Mouse (Mus musculus) ES-E14 (cell line): ENCODE data around the gene Myh7b. TPM values are rescaled to one million over a fixed set of nuclear protein-coding genes. Genes with fewer than 3 reads are reported as not detected.

Source experiments
- DNase-seq: peaks from one replicate; pipeline ENCODE4 v3.0.0-alpha.2; 2013; ENCODE audit warnings: low read depth, low spot score
- H3K27ac ChIP-seq: 2 replicates; pipeline ENCODE4 v1.5.1; 2012; ENCODE audit warnings: low read depth, mild to moderate bottlenecking, low read length, moderate library complexity, mixed read lengths; ENCODE audit not compliant: poor library complexity, insufficient read depth, severe bottlenecking
- H3K36me3 ChIP-seq: 2 replicates; pipeline ENCODE4 v1.6.1; 2012; ENCODE audit warnings: mild to moderate bottlenecking, low read length, moderate library complexity, mixed read lengths; ENCODE audit not compliant: control insufficient read depth, poor library complexity, insufficient read depth, severe bottlenecking
- H3K4me1 ChIP-seq, 2 experiments: fragments of 150-350 bp in 1 of 2; sonication (generic) in 1 of 2; 2 replicates each; pipeline ENCODE4 v1.6.1; 2012; ENCODE audit warnings: low read length in 2 of 2, mild to moderate bottlenecking in 1 of 2, mixed read lengths in 1 of 2; ENCODE audit not compliant: control insufficient read depth in 2 of 2, insufficient read depth in 2 of 2, poor library complexity in 1 of 2
- H3K4me3 ChIP-seq, 2 experiments: fragments of 150-350 bp in 1 of 2; sonication (generic) in 1 of 2; 2 replicates each; pipeline ENCODE4 v1.5.1; 2012; ENCODE audit warnings: low read length in 2 of 2, low read depth in 1 of 2, mild to moderate bottlenecking in 1 of 2, mixed read lengths in 1 of 2; ENCODE audit not compliant: insufficient read depth in 1 of 2, poor library complexity in 1 of 2, severe bottlenecking in 1 of 2
- H3K9ac ChIP-seq: 2 replicates; pipeline ENCODE4 v1.6.1; 2012; ENCODE audit warnings: low read depth, mild to moderate bottlenecking, low read length, mixed read lengths; ENCODE audit not compliant: poor library complexity, insufficient read depth, severe bottlenecking
- H3K9me3 ChIP-seq: fragments of 150-350 bp; sonication (generic); 2 replicates; pipeline ENCODE4 v1.6.1; 2012; ENCODE audit warnings: low read depth, mild to moderate bottlenecking, low read length; ENCODE audit not compliant: control insufficient read depth, insufficient read depth
- CHD2 ChIP-seq: IDR thresholded peaks from 2 replicates; pipeline ENCODE4 v1.6.1; 2014; ENCODE audit warnings: mild to moderate bottlenecking, low read depth, low read length, inconsistent platforms
- HCFC1 ChIP-seq: IDR thresholded peaks from 2 replicates; pipeline ENCODE4 v1.6.1; 2012; ENCODE audit warnings: low read length, inconsistent platforms, borderline replicate concordance; ENCODE audit not compliant: insufficient read depth
- MAFK ChIP-seq: IDR thresholded peaks from 2 replicates; pipeline ENCODE4 v1.6.1; 2014; ENCODE audit warnings: mild to moderate bottlenecking, low read depth, low read length, inconsistent platforms; ENCODE audit not compliant: insufficient read depth
- ZC3H11A ChIP-seq: IDR thresholded peaks from 2 replicates; pipeline ENCODE4 v1.6.1; 2012; ENCODE audit warnings: low read depth, mild to moderate bottlenecking, inconsistent platforms, low read length, borderline replicate concordance
- ZNF384 ChIP-seq: IDR thresholded peaks from 2 replicates; pipeline ENCODE4 v1.6.1; 2012; ENCODE audit warnings: low read depth, low read length, inconsistent platforms
- in situ Hi-C, 2 experiments: fragments of 600-800 bp; cut with MboI; formaldehyde crosslinking; loops; one replicate each; pipeline ENCODE4 v1.15.1; 2025; ENCODE audit warnings: low sequenced_read_pairs in 2 of 2, inconsistent platforms in 1 of 2; ENCODE audit not compliant: unreplicated experiment in 2 of 2
- total RNA-seq: library from RNA; depleted of rRNA; stranded (reverse); fragments of 300-350 nt; gene quantifications from 2 replicates; pipeline ENCODE4 v1.2.3, GENCODE M21; 2012

Gene Myh7b
- total RNA-seq, 1 experiment = 5.4 TPM

- Histone ChIP-seq H3K4me1 (peaks cover 4% of the 10 kb centered on the region in 2 experiments; a peak in 3 of 4 replicates), H3K36me3 (peaks cover 3% of the 10 kb centered on the region; the same call in 1 of the 2 replicates), H3K4me3 (no peak overlapping the region), H3K9me3 (no peaks in the 10 kb centered on the region), H3K9ac (no peak overlapping the region), H3K27ac (no peak overlapping the region)
- in situ Hi-C loops = no loop called here
- TF ChIP-seq MAFK (no peak), HCFC1 (no peak), ZNF384 (no peak), ZC3H11A (no peak), CHD2 (no peak)
- DNase-seq = no peak
Measured at GRCm38 (mm10) chr2:155582384-155582995, 28.5 kb upstream of the Myh7b start.

DNA sequence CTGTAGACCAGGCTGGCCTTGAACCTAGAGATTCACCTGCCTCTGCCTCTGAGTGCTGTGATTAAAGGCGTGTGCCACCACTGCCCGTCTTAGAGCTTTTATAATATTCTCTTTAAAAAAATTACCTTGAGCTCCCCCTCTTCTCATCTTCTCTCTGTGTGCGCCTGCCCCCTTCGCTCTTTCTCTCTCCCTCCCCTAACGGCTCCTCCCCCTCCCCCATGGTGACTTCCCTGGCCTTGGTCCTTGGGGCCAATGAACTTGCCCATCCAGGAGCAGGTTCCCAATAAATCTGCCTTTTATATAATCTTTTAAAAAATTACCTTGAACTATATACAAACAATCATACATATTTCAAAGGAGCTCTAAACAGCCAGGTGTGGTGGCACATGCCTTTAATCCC lies 28.0 kb upstream of the Myh7b start:
- in situ Hi-C loops = no loop called here
- H3K27ac ChIP-seq = no peak overlapping the region
- peaks cover 4% of the 10 kb centered on the region in 2 experiments; a peak in 3 of 4 replicates for H3K4me1 ChIP-seq
- H3K9ac ChIP-seq = no peak overlapping the region
- TF ChIP-seq ZC3H11A = no peak
- no peak for TF ChIP-seq ZNF384
- no peak for TF ChIP-seq CHD2
- no peak overlapping the region for H3K4me3 ChIP-seq
- H3K36me3 ChIP-seq = peaks cover 3% of the 10 kb centered on the region; the same call in 1 of the 2 replicates
- no peak for DNase-seq
- H3K9me3 ChIP-seq = no peaks in the 10 kb centered on the region

DNA sequence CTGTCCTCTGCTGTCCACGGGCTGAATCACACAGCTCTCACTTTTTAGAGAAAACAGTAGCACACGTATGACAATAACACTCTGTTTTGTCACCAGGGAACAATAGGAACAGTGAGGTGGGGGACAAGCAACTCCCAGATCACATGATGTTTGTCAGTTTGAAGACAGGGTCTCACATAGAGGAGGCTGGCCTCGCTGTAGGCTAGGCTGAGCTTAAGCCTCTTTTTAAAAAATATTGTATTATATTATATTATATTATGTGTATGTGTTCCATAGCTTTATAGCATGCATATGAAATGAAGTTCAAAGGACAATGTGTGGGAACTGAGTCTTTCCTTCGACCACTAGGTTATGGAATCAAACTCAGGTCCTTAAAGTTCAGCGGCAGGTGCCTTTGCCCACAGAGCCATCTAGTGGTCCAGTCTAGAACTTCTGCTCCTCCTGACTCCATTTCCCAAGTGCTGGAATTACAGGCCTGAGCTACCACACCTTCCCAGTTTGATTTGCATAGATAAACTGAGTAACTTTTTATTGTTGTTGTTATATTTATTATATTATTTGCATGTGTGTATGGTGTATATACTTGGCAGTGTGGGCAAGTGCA lies 27.0 kb upstream of the Myh7b start:
- peak; percentile 70 for TF ChIP-seq ZC3H11A
- TF ChIP-seq ZNF384 = no peak
- Histone ChIP-seq H3K36me3 (no peaks in the 10 kb centered on the region), H3K27ac (no peak overlapping the region), H3K4me1 (peaks cover 4% of the 10 kb centered on the region in 2 experiments; a peak in 3 of 4 replicates), H3K4me3 (no peak overlapping the region), H3K9me3 (no peaks in the 10 kb centered on the region), H3K9ac (no peak overlapping the region)
- DNase-seq = peak; percentile 79
- in situ Hi-C loops = no loop called here

- TF ChIP-seq MAFK = no peak
- no peak for TF ChIP-seq HCFC1
- TF ChIP-seq ZC3H11A = no peak
- TF ChIP-seq ZNF384 = no peak
- TF ChIP-seq CHD2 = no peak
- Histone ChIP-seq H3K9me3 (no peaks in the 10 kb centered on the region), H3K4me1 (peaks cover 5 to 7% of the 10 kb centered on the region in 2 experiments; a peak in 3 of 4 replicates), H3K9ac (no peak overlapping the region), H3K36me3 (no peaks in the 10 kb centered on the region), H3K4me3 (no peak overlapping the region), H3K27ac (0 out of 2 replicates have a peak overlapping the region, but pooled peaks have one; percentile 1)
- DNase-seq = no peak
- in situ Hi-C loops = no loop called here
Measured at GRCm38 (mm10) chr2:155585082-155585481, 25.9 kb upstream of the Myh7b start.

DNA sequence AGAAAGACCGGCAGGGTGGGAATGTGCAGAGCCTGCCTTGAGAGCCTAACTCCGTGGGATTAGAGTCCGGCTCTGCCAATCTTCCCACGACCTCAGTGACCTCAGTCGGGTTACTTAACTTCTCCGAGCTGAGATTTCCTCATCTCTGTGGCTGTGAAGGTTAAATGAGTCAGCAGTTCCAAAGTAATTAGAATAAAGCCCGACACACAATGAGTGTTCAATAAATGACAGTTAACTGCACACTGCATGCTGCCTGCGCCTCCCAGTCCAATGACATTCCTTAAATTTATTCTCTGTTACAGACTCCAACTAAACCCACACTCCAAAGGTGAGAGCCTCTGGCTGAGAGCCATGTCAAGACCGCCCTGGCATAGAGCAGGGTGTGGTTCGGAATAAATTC lies 25.5 kb upstream of the Myh7b start:
- in situ Hi-C loops = no loop called here
- DNase-seq = no peak

More for the DNA sequence above, 25.5 kb upstream of the Myh7b start:
- H3K9ac ChIP-seq = no peak overlapping the region
- no peak for TF ChIP-seq ZNF384
- TF ChIP-seq ZC3H11A = no peak
- peak; percentile 88 for TF ChIP-seq MAFK
- TF ChIP-seq CHD2 = no peak
- H3K27ac ChIP-seq = 0 out of 2 replicates have a peak overlapping the region, but pooled peaks have one; percentile 1
- no peaks in the 10 kb centered on the region for H3K36me3 ChIP-seq
- no peaks in the 10 kb centered on the region for H3K9me3 ChIP-seq
- peaks cover 9 to 10% of the 10 kb centered on the region in 2 experiments for H3K4me1 ChIP-seq
- H3K4me3 ChIP-seq = no peak overlapping the region
